Mouse (Mus musculus) erythroid progenitor cell, adult 5-6 weeks (primary cell): ENCODE data around the gene Tbc1d14. TPM values are rescaled to one million over a fixed set of nuclear protein-coding genes. Genes with fewer than 3 reads are reported as not detected.

Source experiments
- ATAC-seq: replicated peaks from 2 replicates; pipeline ENCODE4 v1.8.0; 2016; ENCODE audit warnings: moderate number of reproducible peaks, mild to moderate bottlenecking, moderate TSS enrichment, inconsistent platforms; ENCODE audit not compliant: poor library complexity, low FRiP score, severe bottlenecking
- total RNA-seq, 2 experiments: library from RNA; stranded (forward) in 1 of 2; stranded (reverse) in 1 of 2; fragments of 150-400 nt in 1 of 2; fragments of 186-747, 209-891 nt in 1 of 2; gene quantifications; 2 replicates each; pipeline versions ENCODE4 v1.2.3 to v1.2.4; 2015 to 2017; ENCODE audit warnings: low replicate concordance in 2 of 2

The Tbc1d14 gene
- total RNA-seq (2015; ENCODE audit: low replicate concordance) (13.0 and 16.9 TPM in 2 replicates), total RNA-seq (2017; ENCODE audit: low replicate concordance) (17.2 and 21.9 TPM in 2 replicates)

- no peak for ATAC-seq
Observed at GRCm38 (mm10) chr5:36593176-36593575, at the start of gene Tbc1d14. Tbc1d14 (minus strand) TSS chr5:36593276.

- no peak for ATAC-seq
Observed at GRCm38 (mm10) chr5:36625612-36626011, 32.5 kb upstream of the Tbc1d14 start.

GRCm38 (mm10) chr5:36623670-36624069, 30.6 kb upstream of the Tbc1d14 start:
- no peak for ATAC-seq

- peak; percentile 52 for ATAC-seq
Observed at GRCm38 (mm10) chr5:36621058-36621449, 28.0 kb upstream of the Tbc1d14 start.

GRCm38 (mm10) chr5:36620409-36621057, 27.5 kb upstream of the Tbc1d14 start:
- peak; percentile 88 for ATAC-seq

GRCm38 (mm10) chr5:36618890-36619289, 25.8 kb upstream of the Tbc1d14 start:
- no peak for ATAC-seq

GRCm38 (mm10) chr5:36618356-36618755, 25.3 kb upstream of the Tbc1d14 start:
- no peak for ATAC-seq

GRCm38 (mm10) chr5:36614124-36614523, 21.0 kb upstream of the Tbc1d14 start:
- ATAC-seq: peak; percentile 84

- no peak for ATAC-seq
Observed at GRCm38 (mm10) chr5:36608939-36609499, 15.9 kb upstream of the Tbc1d14 start.

GRCm38 (mm10) chr5:36603031-36603430, 10.0 kb upstream of the Tbc1d14 start:
- ATAC-seq: peak; percentile 59

- no peak for ATAC-seq
Observed at GRCm38 (mm10) chr5:36602028-36602427, 9.0 kb upstream of the Tbc1d14 start.

- no peak for ATAC-seq
Observed at GRCm38 (mm10) chr5:36601492-36601891, 8.4 kb upstream of the Tbc1d14 start.

GRCm38 (mm10) chr5:36598883-36599282, 5.8 kb upstream of the Tbc1d14 start:
- 0 out of 2 replicates have a peak, but pooled peaks have one; percentile 12 for ATAC-seq

- no peak for ATAC-seq
Observed at GRCm38 (mm10) chr5:36597653-36598052, 4.6 kb upstream of the Tbc1d14 start.

- ATAC-seq: no peak
Observed at GRCm38 (mm10) chr5:36596225-36596624, 3.1 kb upstream of the Tbc1d14 start.

- ATAC-seq: no peak
Observed at GRCm38 (mm10) chr5:36595115-36595514, 2.0 kb upstream of the Tbc1d14 start.

- ATAC-seq: no peak
Observed at GRCm38 (mm10) chr5:36594344-36594743, 1.3 kb upstream of the Tbc1d14 start.

GRCm38 (mm10) chr5:36590499-36590920, 2.6 kb downstream of the Tbc1d14 start:
- ATAC-seq: no peak

- ATAC-seq: no peak
Observed at GRCm38 (mm10) chr5:36584299-36584698, 8.8 kb downstream of the Tbc1d14 start.

- ATAC-seq: peak; percentile 89
Observed at GRCm38 (mm10) chr5:36581924-36582642, 11.0 kb downstream of the Tbc1d14 start.
